Mouse (Mus musculus) testis, adult 2 months (tissue): Measurements from ENCODE around the gene Hist1h2ag. TPM values are rescaled to one million over a fixed set of nuclear protein-coding genes. Genes with fewer than 3 reads are reported as not detected.

Experiments used
- H3K27ac ChIP-seq: fragments of 200-500 bp; 2 replicates; pipeline ENCODE4 v1.5.1; 2012; ENCODE audit warnings: low read depth, low read length; ENCODE audit not compliant: control insufficient read depth, insufficient read depth
- H3K27me3 ChIP-seq: fragments of 200-500 bp; 2 replicates; pipeline ENCODE4 v1.6.1; 2012; ENCODE audit warnings: mild to moderate bottlenecking, low read length, moderate library complexity; ENCODE audit not compliant: control insufficient read depth, insufficient read depth
- H3K36me3 ChIP-seq: fragments of 200-500 bp; 2 replicates; pipeline ENCODE4 v1.6.1; 2012; ENCODE audit warnings: mild to moderate bottlenecking, low read length; ENCODE audit not compliant: control insufficient read depth, insufficient read depth
- H3K4me1 ChIP-seq: fragments of 200-500 bp; 2 replicates; pipeline ENCODE4 v1.6.1; 2012; ENCODE audit warnings: low read length; ENCODE audit not compliant: control insufficient read depth, insufficient read depth
- H3K4me3 ChIP-seq: fragments of 200-500 bp; 2 replicates; pipeline ENCODE4 v1.5.1; 2012; ENCODE audit warnings: low read depth, mild to moderate bottlenecking, low read length, moderate library complexity, mixed read lengths; ENCODE audit not compliant: control insufficient read depth
- CTCF ChIP-seq: fragments of 200-500 bp; IDR thresholded peaks from 2 replicates; pipeline ENCODE4 v1.5.1; 2012; ENCODE audit warnings: low read depth, mild to moderate bottlenecking, inconsistent platforms, low read length, moderate library complexity; ENCODE audit not compliant: control insufficient read depth, insufficient read depth, insufficient replicate concordance
- POLR2A ChIP-seq: fragments of 200-500 bp; IDR thresholded peaks from 2 replicates; pipeline ENCODE4 v1.6.1; 2012; ENCODE audit warnings: low read depth, mild to moderate bottlenecking, inconsistent platforms, low read length, moderate library complexity; ENCODE audit not compliant: control insufficient read depth
- polyA plus RNA-seq: library from polyadenylated mRNA; depleted of rRNA; stranded (reverse); fragments of >200 nt; gene quantifications from 2 replicates; pipeline ENCODE4 v1.2.3, GENCODE M21; 2012

The Hist1h2ag gene
- polyA plus RNA-seq, 1 experiment, result 4.8 TPM

DNA sequence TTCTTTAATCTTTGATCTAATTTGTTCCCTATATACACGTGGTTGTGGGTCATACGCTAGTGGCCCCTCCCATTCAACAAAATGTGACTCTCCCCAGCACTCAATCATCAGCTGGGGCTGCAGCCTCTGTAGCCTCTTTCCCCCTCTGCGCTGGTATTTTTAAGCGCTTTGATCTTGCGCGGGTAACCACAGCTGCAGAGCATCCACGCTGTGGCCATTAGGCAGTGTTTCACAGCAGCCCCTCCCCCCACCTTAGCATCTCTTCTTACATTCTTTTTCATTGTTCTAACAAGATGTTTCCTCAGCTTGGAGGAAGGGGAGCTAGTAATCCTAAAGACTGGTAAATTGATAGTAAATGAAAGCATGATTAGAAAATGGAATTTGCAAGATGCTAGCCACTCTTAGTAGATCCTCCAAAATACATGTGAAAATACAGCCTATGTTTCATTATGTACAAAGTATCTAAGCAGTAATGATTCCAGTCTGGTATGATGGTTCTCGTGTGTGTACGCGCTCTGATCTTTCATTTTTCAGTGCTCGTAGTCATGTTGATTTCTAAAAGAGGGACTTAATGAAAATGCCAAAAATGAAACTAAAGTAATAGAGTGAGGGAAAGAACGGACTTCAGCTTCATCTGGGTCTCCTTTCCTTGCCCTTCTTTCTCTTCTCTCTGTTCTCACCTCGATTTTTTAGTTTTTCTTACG, 7.1 kb upstream of the Hist1h2ag start:
- no peaks in the 10 kb centered on the region for H3K36me3 ChIP-seq
- H3K27me3 ChIP-seq, result no peaks in the 10 kb centered on the region
- no peak for TF ChIP-seq POLR2A
- no peak for TF ChIP-seq CTCF
- H3K4me1 ChIP-seq, result peaks cover 6% of the 10 kb centered on the region
- no peak overlapping the region; the same call in 1 of the 2 replicates for H3K4me3 ChIP-seq
- H3K27ac ChIP-seq, result no peak overlapping the region

GRCm38 (mm10) chr13:22049041-22049440, 6.3 kb upstream of the Hist1h2ag start:
- H3K4me3 ChIP-seq, result no peak overlapping the region
- peaks cover 6% of the 10 kb centered on the region for H3K4me1 ChIP-seq
- TF ChIP-seq CTCF (no peak), POLR2A (no peak)
- H3K36me3 ChIP-seq, result no peaks in the 10 kb centered on the region
- H3K27me3 ChIP-seq, result no peaks in the 10 kb centered on the region
- no peak overlapping the region for H3K27ac ChIP-seq

- no peaks in the 10 kb centered on the region for H3K36me3 ChIP-seq
- no peak for TF ChIP-seq CTCF
- TF ChIP-seq POLR2A, result no peak
- no peak overlapping the region for H3K4me3 ChIP-seq
- H3K27ac ChIP-seq, result no peak overlapping the region
- H3K4me1 ChIP-seq, result peaks cover 2% of the 10 kb centered on the region
- H3K27me3 ChIP-seq, result no peaks in the 10 kb centered on the region
Measured at GRCm38 (mm10) chr13:22045311-22045710, 2.6 kb upstream of the Hist1h2ag start.

DNA sequence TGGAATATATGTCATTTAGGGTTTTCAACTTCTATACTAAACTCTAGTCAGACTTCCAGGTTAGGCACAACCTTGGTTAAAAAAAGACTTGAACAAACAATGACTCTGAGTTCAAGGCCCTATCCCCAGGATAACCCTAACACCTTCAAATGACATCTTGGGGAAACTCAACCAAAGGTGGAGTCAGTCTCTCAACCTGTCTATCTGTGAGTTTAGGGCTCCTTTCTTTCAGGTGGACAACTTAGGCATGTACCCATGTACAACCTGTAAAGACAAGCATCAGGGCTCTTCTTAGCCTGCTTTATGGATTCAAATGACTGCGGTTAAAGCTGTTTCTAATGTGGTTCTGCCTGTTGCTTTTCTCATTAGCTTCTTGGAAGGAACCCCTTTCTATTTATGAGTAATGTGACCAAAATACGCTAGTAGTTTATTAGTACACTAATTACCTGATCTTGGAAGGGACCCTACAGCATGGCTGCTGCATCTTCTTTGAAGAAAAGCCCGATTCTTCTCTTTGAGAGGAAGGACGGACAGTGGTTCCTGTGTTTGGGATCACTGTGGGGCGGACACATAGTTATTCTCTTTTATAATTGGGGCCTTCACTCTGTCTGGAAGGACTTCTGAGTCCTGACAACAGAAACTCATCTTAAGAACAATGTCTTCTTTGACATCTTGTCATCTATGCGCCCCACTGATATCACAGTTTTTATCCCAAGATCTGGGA, 1.9 kb upstream of the Hist1h2ag start:
- Histone ChIP-seq H3K36me3 (no peaks in the 10 kb centered on the region), H3K27ac (no peak overlapping the region), H3K4me3 (no peak overlapping the region), H3K27me3 (no peaks in the 10 kb centered on the region), H3K4me1 (peaks cover under 1% of the 10 kb centered on the region)
- TF ChIP-seq POLR2A (no peak), CTCF (no peak)

GRCm38 (mm10) chr13:22043503-22044431, 1.0 kb upstream of the Hist1h2ag start:
- H3K4me3 ChIP-seq, result peak overlapping the region; percentile 68
- H3K27me3 ChIP-seq, result no peaks in the 10 kb centered on the region
- no peaks in the 10 kb centered on the region; the same call in none of the 2 replicates for H3K4me1 ChIP-seq
- no peaks in the 10 kb centered on the region for H3K36me3 ChIP-seq
- H3K27ac ChIP-seq, result no peak overlapping the region
- TF ChIP-seq CTCF (no peak), POLR2A (no peak)

- TF ChIP-seq POLR2A (no peak), CTCF (no peak)
- H3K4me3 ChIP-seq, result peak overlapping the region; percentile 77
- H3K4me1 ChIP-seq, result no peaks in the 10 kb centered on the region; the same call in none of the 2 replicates
Measured at GRCm38 (mm10) chr13:22041651-22042567, 835 bp downstream of the Hist1h2ag start.

More at GRCm38 (mm10) chr13:22041651-22042567, 835 bp downstream of the Hist1h2ag start:
- Histone ChIP-seq H3K27me3 (no peaks in the 10 kb centered on the region), H3K36me3 (no peaks in the 10 kb centered on the region), H3K27ac (peak overlapping the region; percentile 89)
